Mouse (Mus musculus) kidney, embryonic 14.5 days (tissue): Measurements from ENCODE around the gene Arhgap23. TPM values are rescaled to one million over a fixed set of nuclear protein-coding genes. Genes with fewer than 3 reads are reported as not detected.

Experiments used
- ATAC-seq: fragments of 200-750 bp; cut with Nextera tagmentation; 2 replicates; pipeline ENCODE4 v1.8.0; 2017; ENCODE audit warnings: moderate number of reproducible peaks, mild to moderate bottlenecking, moderate TSS enrichment, moderate library complexity; ENCODE audit not compliant: low FRiP score, low TSS enrichment
- H3K27ac ChIP-seq: fragments of 300-500 bp; sonication (generic); 2 replicates; pipeline ENCODE4 v1.5.1; 2014; ENCODE audit warnings: low read depth, mild to moderate bottlenecking, low read length, moderate library complexity, mixed read lengths
- H3K27me3 ChIP-seq: fragments of 300-500 bp; sonication (generic); 2 replicates; pipeline ENCODE4 v1.6.1; 2014; ENCODE audit warnings: mild to moderate bottlenecking, low read length; ENCODE audit not compliant: control insufficient read depth, insufficient read depth
- H3K36me3 ChIP-seq: fragments of 300-500 bp; sonication (generic); 2 replicates; pipeline ENCODE4 v1.6.1; 2014; ENCODE audit warnings: low read length, mixed read lengths; ENCODE audit not compliant: control insufficient read depth, insufficient read depth
- H3K4me1 ChIP-seq: fragments of 300-500 bp; sonication (generic); 2 replicates; pipeline ENCODE4 v1.6.1; 2014; ENCODE audit warnings: low read length, mixed read lengths; ENCODE audit not compliant: control insufficient read depth, insufficient read depth
- H3K4me2 ChIP-seq: fragments of 300-500 bp; sonication (generic); replicated peaks from 2 replicates; pipeline ENCODE4 v1.6.1; 2014; ENCODE audit warnings: low read depth, mild to moderate bottlenecking, low read length
- H3K4me3 ChIP-seq: fragments of 300-500 bp; sonication (generic); 2 replicates; pipeline ENCODE4 v1.5.1; 2014; ENCODE audit warnings: mild to moderate bottlenecking, low read length
- H3K9ac ChIP-seq: fragments of 300-500 bp; sonication (generic); 2 replicates; pipeline ENCODE4 v1.6.1; 2014; ENCODE audit warnings: low read depth, mild to moderate bottlenecking, low read length, moderate library complexity
- H3K9me3 ChIP-seq: fragments of 300-500 bp; sonication (generic); 2 replicates; pipeline ENCODE4 v1.6.1; 2016; ENCODE audit warnings: low read length; ENCODE audit not compliant: control insufficient read depth
- WGBS: fragments of 180-500 bp; shearing (Covaris S2); extraction: QIAGEN DNeasy Blood & Tissue Kit; methylation state at CpG from one replicate; pipeline ENCODE4 v1.1.7; 2014; 5-methylcytosine and 5-hydroxymethylcytosine counted together
- polyA plus RNA-seq: library from polyadenylated mRNA; unstranded; fragments of >200 nt; fragmentation: Nextera tagmentation; extraction: Ambion mirVana; gene quantifications from 2 replicates; pipeline ENCODE4 v1.2.1, GENCODE M21; 2014

Arhgap23 gene
- polyA plus RNA-seq, 1 experiment from 2014 or later: 5.2 TPM

GRCm38 (mm10) chr11:97435808-97436491 is 20.6 kb downstream of the Arhgap23 start:
- Histone ChIP-seq H3K4me3 (no peak overlapping the region), H3K4me1 (peaks cover 52% of the 10 kb centered on the region), H3K4me2 (peak overlapping the region; percentile 54; the same call in 1 of the 2 replicates), H3K36me3 (no peaks in the 10 kb centered on the region; the same call in 1 of the 2 replicates), H3K27me3 (no peaks in the 10 kb centered on the region; the same call in 1 of the 2 replicates), H3K9me3 (no peaks in the 10 kb centered on the region), H3K27ac (peak overlapping the region; percentile 91), H3K9ac (no peak overlapping the region)
- no peak for ATAC-seq
- 27% methylated on average over 13 of the region's 13 CpGs for WGBS

GRCm38 (mm10) chr11:97437745-97438144 is 22.4 kb downstream of the Arhgap23 start:
- Histone ChIP-seq H3K4me1 (peaks cover 70% of the 10 kb centered on the region), H3K9ac (peak overlapping the region; percentile 18; the same call in 1 of the 2 replicates), H3K36me3 (no peaks in the 10 kb centered on the region), H3K27me3 (no peaks in the 10 kb centered on the region; the same call in 1 of the 2 replicates), H3K9me3 (no peaks in the 10 kb centered on the region), H3K4me2 (no peak overlapping the region), H3K27ac (peak overlapping the region; percentile 91), H3K4me3 (no peak overlapping the region)
- WGBS: 8% methylated on average over 5 of the region's 5 CpGs
- peak; percentile 25 for ATAC-seq

GRCm38 (mm10) chr11:97438868-97439267 is 23.5 kb downstream of the Arhgap23 start:
- WGBS: 49% methylated on average over 9 of the region's 9 CpGs

GRCm38 (mm10) chr11:97439935-97440334 is 24.6 kb downstream of the Arhgap23 start:
- WGBS: under 1% methylated on average over 32 of the region's 37 CpGs
- Histone ChIP-seq H3K27ac (peak overlapping the region; percentile 91), H3K4me1 (peaks cover 67% of the 10 kb centered on the region), H3K36me3 (peaks cover 12% of the 10 kb centered on the region; the same call in 1 of the 2 replicates), H3K4me2 (peak overlapping the region; percentile 77), H3K9me3 (no peaks in the 10 kb centered on the region), H3K9ac (peak overlapping the region; percentile 75), H3K4me3 (peak overlapping the region; percentile 68), H3K27me3 (no peaks in the 10 kb centered on the region; the same call in 1 of the 2 replicates)
- ATAC-seq: peak; percentile 71

More at GRCm38 (mm10) chr11:97438868-97439267, 23.5 kb downstream of the Arhgap23 start:
- Histone ChIP-seq H3K9me3 (no peaks in the 10 kb centered on the region), H3K27ac (peak overlapping the region; percentile 91), H3K27me3 (no peaks in the 10 kb centered on the region; the same call in 1 of the 2 replicates), H3K4me2 (no peak overlapping the region), H3K9ac (no peak overlapping the region), H3K4me3 (no peak overlapping the region), H3K4me1 (peaks cover 71% of the 10 kb centered on the region), H3K36me3 (0 out of 2 replicates have a peak, but pooled peaks cover 3% of the 10 kb centered on the region)
- no peak for ATAC-seq

- WGBS: under 1% methylated on average over 34 of the region's 34 CpGs
- Histone ChIP-seq H3K4me1 (peaks cover 62% of the 10 kb centered on the region), H3K4me3 (peak overlapping the region; percentile 68), H3K27ac (peak overlapping the region; percentile 91), H3K9ac (peak overlapping the region; percentile 75), H3K4me2 (peak overlapping the region; percentile 77), H3K9me3 (no peaks in the 10 kb centered on the region), H3K27me3 (no peaks in the 10 kb centered on the region; the same call in 1 of the 2 replicates), H3K36me3 (peaks cover 17% of the 10 kb centered on the region; the same call in 1 of the 2 replicates)
- ATAC-seq: peak; percentile 33; the same call in 1 of the 2 replicates
Measured at GRCm38 (mm10) chr11:97440441-97440881, 25.1 kb downstream of the Arhgap23 start.

GRCm38 (mm10) chr11:97441036-97441657 is 25.8 kb downstream of the Arhgap23 start:
- Histone ChIP-seq H3K4me1 (peaks cover 55% of the 10 kb centered on the region), H3K27me3 (no peaks in the 10 kb centered on the region; the same call in 1 of the 2 replicates), H3K27ac (peak overlapping the region; percentile 91), H3K4me2 (peak overlapping the region; percentile 77), H3K36me3 (peaks cover 22% of the 10 kb centered on the region; the same call in 1 of the 2 replicates), H3K4me3 (peak overlapping the region; percentile 68), H3K9ac (peak overlapping the region; percentile 75; the same call in 1 of the 2 replicates), H3K9me3 (no peaks in the 10 kb centered on the region)
- no peak for ATAC-seq
- WGBS: 51% methylated on average over 15 of the region's 15 CpGs

- peaks cover 50% of the 10 kb centered on the region for H3K4me1 ChIP-seq
- peak overlapping the region; percentile 67; the same call in 1 of the 2 replicates for H3K27ac ChIP-seq
- WGBS: 16% methylated on average over 3 of the region's 3 CpGs
- H3K27me3 ChIP-seq: no peaks in the 10 kb centered on the region; the same call in 1 of the 2 replicates
- H3K36me3 ChIP-seq: peaks cover 24% of the 10 kb centered on the region; the same call in 1 of the 2 replicates
- no peak for ATAC-seq
- peak overlapping the region; percentile 77 for H3K4me2 ChIP-seq
- peak overlapping the region; percentile 68 for H3K4me3 ChIP-seq
- H3K9ac ChIP-seq: peak overlapping the region; percentile 75; the same call in 1 of the 2 replicates
- H3K9me3 ChIP-seq: no peaks in the 10 kb centered on the region
Measured at GRCm38 (mm10) chr11:97441658-97442125, 26.4 kb downstream of the Arhgap23 start.

GRCm38 (mm10) chr11:97442891-97443675 is 27.8 kb downstream of the Arhgap23 start:
- no peak for ATAC-seq
- Histone ChIP-seq H3K9ac (peak overlapping the region; percentile 0; the same call in 1 of the 2 replicates), H3K9me3 (no peaks in the 10 kb centered on the region), H3K27me3 (no peaks in the 10 kb centered on the region; the same call in 1 of the 2 replicates), H3K4me2 (no peak overlapping the region; the same call in 1 of the 2 replicates), H3K4me3 (no peak overlapping the region), H3K4me1 (peaks cover 38% of the 10 kb centered on the region), H3K27ac (peak overlapping the region; percentile 4; the same call in 1 of the 2 replicates), H3K36me3 (peaks cover 32% of the 10 kb centered on the region)
- WGBS: 85% methylated on average over 11 of the region's 11 CpGs
